Comparison of ENCODE assay signal across 22 mouse cellular contexts in the genomic region with DNA sequence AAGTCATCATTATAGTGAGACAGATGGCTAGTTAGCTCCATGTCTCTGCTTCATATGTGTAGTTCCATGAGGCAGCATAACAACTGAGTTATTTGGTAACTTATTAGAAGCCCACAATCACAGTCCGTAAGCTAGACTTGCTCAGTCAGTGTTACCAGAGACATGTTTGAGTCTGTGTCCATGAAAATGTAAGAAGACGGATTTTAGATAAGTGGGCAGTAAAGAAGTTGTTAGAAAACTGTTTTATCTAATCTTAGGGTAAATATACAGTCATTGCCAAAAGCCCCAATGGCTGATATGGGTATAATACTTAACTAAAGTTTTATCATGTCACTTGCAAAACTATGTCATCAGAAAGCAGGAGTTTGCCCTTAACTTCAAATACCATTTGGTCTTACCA.
A peak's percentile ranks its signal among the peaks of the same experiment; 100 is the strongest.
DNase-seq lines count a peak whose midpoint lies in the region; ATAC-seq and TF ChIP-seq lines count a peak whose summit lies in the region.
"Had no signal": no experiment of that assay in that cellular context is flagged by ENCODE, and none has a peak within 500 bp of the region (broad histone marks: within the 10 kb centered on the region; RNA-seq: fewer than 3 reads in every experiment).

No protein-coding gene starts in this region.

- no peak for TF ChIP-seq EP300 in lung, postnatal 0 days (IDR thresholded peaks at IDR 0.05)

- WGBS in lung, embryonic 14.5 days = 34% methylated on average over 2 of the region's 2 CpGs
- WGBS in lung, postnatal 0 days = 42% methylated on average over 2 of the region's 2 CpGs
- 26% methylated on average over 2 of the region's 2 CpGs for WGBS in lung, embryonic 16.5 days

- no peaks in the 10 kb centered on the region for H3K36me3 ChIP-seq in lung, embryonic 14.5 days (ENCODE audit: insufficient read depth)
- H3K36me3 ChIP-seq in lung, postnatal 0 days (ENCODE audit: insufficient read depth, low read length) = no peaks in the 10 kb centered on the region
- no peaks in the 10 kb centered on the region for H3K36me3 ChIP-seq in lung, embryonic 16.5 days (ENCODE audit: control insufficient read depth, insufficient read depth, low read length)
- H3K36me3 ChIP-seq: embryonic facial prominence, embryonic 13.5 days; embryonic facial prominence, embryonic 15.5 days; forebrain, embryonic 10.5 days; forebrain, embryonic 12.5 days had no signal

- no peak overlapping the region for H3K27ac ChIP-seq in lung, embryonic 14.5 days (ENCODE audit: low read depth)
- H3K27ac ChIP-seq in lung, postnatal 0 days (ENCODE audit: low read length) = no peak overlapping the region
- H3K27ac ChIP-seq in lung, embryonic 16.5 days (ENCODE audit: low read length) = no peak overlapping the region
- H3K27ac ChIP-seq: embryonic facial prominence, embryonic 13.5 days; embryonic facial prominence, embryonic 15.5 days; forebrain, embryonic 10.5 days; forebrain, embryonic 12.5 days had no signal

- H3K27me3 ChIP-seq in lung, embryonic 14.5 days (ENCODE audit: insufficient read depth, low read length) = no peaks in the 10 kb centered on the region
- H3K27me3 ChIP-seq in lung, postnatal 0 days (replicated peaks; ENCODE audit: insufficient read depth, low read length) = no peaks in the 10 kb centered on the region
- no peaks in the 10 kb centered on the region for H3K27me3 ChIP-seq in lung, embryonic 16.5 days (ENCODE audit: control insufficient read depth, insufficient read depth, low read depth, low read length)
- H3K27me3 ChIP-seq: embryonic facial prominence, embryonic 13.5 days; embryonic facial prominence, embryonic 15.5 days; forebrain, embryonic 12.5 days had no signal

- H3K9me3 ChIP-seq in lung, embryonic 14.5 days (ENCODE audit: low read depth, low read length) = no peaks in the 10 kb centered on the region
- H3K9me3 ChIP-seq in lung, postnatal 0 days (ENCODE audit: low read length) = no peaks in the 10 kb centered on the region
- H3K9me3 ChIP-seq in lung, embryonic 16.5 days (ENCODE audit: control insufficient read depth, low read length) = no peaks in the 10 kb centered on the region
- H3K9me3 ChIP-seq: embryonic facial prominence, embryonic 13.5 days; embryonic facial prominence, embryonic 15.5 days; forebrain, embryonic 10.5 days; forebrain, embryonic 12.5 days had no signal

- H3K4me2 ChIP-seq in lung, embryonic 14.5 days = no peak overlapping the region
- H3K4me2 ChIP-seq in lung, postnatal 0 days (replicated peaks; ENCODE audit: low read depth, low read length) = no peak overlapping the region
- no peak overlapping the region for H3K4me2 ChIP-seq in lung, embryonic 16.5 days (ENCODE audit: low read depth, low read length)
- H3K4me2 ChIP-seq: embryonic facial prominence, embryonic 13.5 days; embryonic facial prominence, embryonic 15.5 days; forebrain, embryonic 12.5 days had no signal

- peak; percentile 62; the same call in 1 of the 2 replicates for ATAC-seq in lung, embryonic 14.5 days (ENCODE audit: insufficient read depth)
- ATAC-seq in lung, postnatal 0 days = no peak
- ATAC-seq in lung, embryonic 16.5 days (ENCODE audit: low read depth) = peak; percentile 89
- ATAC-seq: forebrain, embryonic 14.5 days; forebrain, embryonic 16.5 days had no signal

- H3K4me3 ChIP-seq in lung, embryonic 14.5 days (ENCODE audit: low read depth, low read length) = no peak overlapping the region
- no peak overlapping the region for H3K4me3 ChIP-seq in lung, postnatal 0 days (ENCODE audit: low read depth, low read length)
- no peak overlapping the region for H3K4me3 ChIP-seq in lung, embryonic 16.5 days (ENCODE audit: low read length)
- H3K4me3 ChIP-seq: embryonic facial prominence, embryonic 13.5 days; embryonic facial prominence, embryonic 15.5 days; erythroblast, embryonic 14.5 days; forebrain, embryonic 10.5 days; forebrain, embryonic 12.5 days had no signal

- TF ChIP-seq CTCF in lung, embryonic 14.5 days (IDR thresholded peaks at IDR 0.05; ENCODE audit: low read depth) = no peak
- TF ChIP-seq CTCF in lung, postnatal 0 days (IDR thresholded peaks at IDR 0.05) = no peak

- peak; percentile 22 for DNase-seq in lung, embryonic 14.5 days
- DNase-seq in lung, postnatal 0 days (ENCODE audit: low spot score) = no peak
- no peak for DNase-seq in lung, postnatal 14 days
- DNase-seq in layer of hippocampus, adult 11-12 months (ENCODE audit: low spot score) = no peak
- DNase-seq: adrenal gland, adult 2 months; adrenal gland, postnatal 10 days; adrenal gland, postnatal 25 days; cerebellum, adult 11 months; cerebellum, adult 18-20 months; cerebellum, adult 8-10 months; cerebellum, adult 9-11 months; cerebellum, postnatal 14 days; cerebellum, postnatal 36 days; embryo, embryonic 11 days had no signal

- H3K4me1 ChIP-seq in lung, embryonic 14.5 days (ENCODE audit: insufficient read depth) = no peaks in the 10 kb centered on the region
- H3K4me1 ChIP-seq in lung, postnatal 0 days (ENCODE audit: insufficient read depth, low read depth, low read length) = no peaks in the 10 kb centered on the region
- no peaks in the 10 kb centered on the region for H3K4me1 ChIP-seq in lung, embryonic 16.5 days (replicated peaks; ENCODE audit: control insufficient read depth, insufficient read depth, low read length)
- H3K4me1 ChIP-seq: embryonic facial prominence, embryonic 13.5 days; embryonic facial prominence, embryonic 15.5 days; forebrain, embryonic 10.5 days; forebrain, embryonic 12.5 days had no signal

- no peak overlapping the region for H3K9ac ChIP-seq in lung, embryonic 14.5 days
- H3K9ac ChIP-seq in lung, postnatal 0 days (replicated peaks; ENCODE audit: low read depth) = no peak overlapping the region
- H3K9ac ChIP-seq in lung, embryonic 16.5 days (ENCODE audit: low read length) = no peak overlapping the region
- H3K9ac ChIP-seq: embryonic facial prominence, embryonic 13.5 days; embryonic facial prominence, embryonic 15.5 days; forebrain, embryonic 12.5 days had no signal
